Mouse (Mus musculus): ENCODE measurements around the gene Mmgt2. TPM values are rescaled to one million over a fixed set of nuclear protein-coding genes. Genes with fewer than 3 reads are reported as not detected.
A peak's percentile ranks its signal among the peaks of the same experiment; 100 is the strongest.

Mmgt2 gene
- 27.4 and 29.7 TPM in 2 replicates for polyA plus RNA-seq (2014; fragmentation: Nextera tagmentation; extraction: Ambion mirVana)

DNA sequence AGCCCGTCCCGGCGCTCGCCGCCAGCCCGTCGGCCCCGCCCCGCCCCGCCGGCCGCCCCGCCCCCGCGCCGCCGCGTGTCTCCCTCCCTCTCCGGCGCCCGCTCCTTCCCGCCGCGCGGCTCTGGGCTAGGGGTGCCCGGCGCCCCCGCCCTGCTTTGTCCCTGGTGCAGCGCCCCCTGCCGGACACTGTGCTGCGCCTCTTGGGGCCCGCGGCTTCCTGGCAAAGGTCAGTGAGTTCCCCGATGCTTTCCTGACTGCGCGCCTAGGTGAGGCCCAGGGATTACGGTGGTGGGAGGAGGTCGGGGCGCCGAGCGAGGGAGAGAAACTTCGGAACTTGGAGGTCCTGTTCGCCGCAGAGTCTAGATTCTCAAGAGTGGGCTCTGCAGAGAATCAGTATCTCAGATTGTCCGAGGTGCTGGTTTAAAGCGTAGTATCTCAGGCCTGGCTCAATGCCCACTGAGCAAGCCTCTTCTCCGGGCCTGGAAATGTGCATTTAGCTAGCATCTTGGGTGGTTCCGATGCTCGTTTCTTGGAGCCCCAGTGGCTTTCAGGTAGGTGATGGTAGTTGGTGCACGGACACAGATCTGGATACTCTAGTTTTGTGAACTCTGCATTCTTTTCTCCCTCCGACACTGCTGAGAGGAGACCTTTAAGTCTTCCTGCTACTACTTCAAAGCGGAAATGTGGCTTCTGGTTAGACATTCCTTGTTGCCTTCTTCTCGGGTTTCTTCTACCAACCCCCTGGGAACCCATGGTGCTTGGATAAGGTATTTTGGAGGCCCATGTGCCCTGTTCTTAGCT is at the start of gene Mmgt2:
Gene Mmgt2, plus strand, starts transcription at position 74 of the 801 bp plus-strand sequence.
- DNase-seq (ENCODE audit: low spot score) (peak; percentile 92), ATAC-seq (peak; percentile 92)
- Histone ChIP-seq H3K4me2 (ENCODE audit: low read length) (peak within 1 kb of the TSS; percentile 98), H3K27ac (ENCODE audit: low read depth, low read length) (peak within 1 kb of the TSS; percentile 65; the same call in 1 of the 2 replicates), H3K27me3 (replicated peaks; ENCODE audit: control insufficient read depth, insufficient read depth, low read length) (no peaks in the 10 kb centered on the region), H3K9me3 (replicated peaks; ENCODE audit: control insufficient read depth, low read length) (no peaks in the 10 kb centered on the region), H3K9ac (ENCODE audit: low read length) (peak within 1 kb of the TSS; percentile 83), H3K36me3 (ENCODE audit: control insufficient read depth, insufficient read depth, low read length) (no peaks in the 10 kb centered on the region), H3K4me3 (ENCODE audit: low read depth, low read length) (peak within 1 kb of the TSS; percentile 74), H3K4me1 (ENCODE audit: control insufficient read depth, insufficient read depth, low read length) (peaks cover 24% of the 10 kb centered on the region)
- under 1% methylated on average over 44 of the region's 53 CpGs for WGBS

DNA sequence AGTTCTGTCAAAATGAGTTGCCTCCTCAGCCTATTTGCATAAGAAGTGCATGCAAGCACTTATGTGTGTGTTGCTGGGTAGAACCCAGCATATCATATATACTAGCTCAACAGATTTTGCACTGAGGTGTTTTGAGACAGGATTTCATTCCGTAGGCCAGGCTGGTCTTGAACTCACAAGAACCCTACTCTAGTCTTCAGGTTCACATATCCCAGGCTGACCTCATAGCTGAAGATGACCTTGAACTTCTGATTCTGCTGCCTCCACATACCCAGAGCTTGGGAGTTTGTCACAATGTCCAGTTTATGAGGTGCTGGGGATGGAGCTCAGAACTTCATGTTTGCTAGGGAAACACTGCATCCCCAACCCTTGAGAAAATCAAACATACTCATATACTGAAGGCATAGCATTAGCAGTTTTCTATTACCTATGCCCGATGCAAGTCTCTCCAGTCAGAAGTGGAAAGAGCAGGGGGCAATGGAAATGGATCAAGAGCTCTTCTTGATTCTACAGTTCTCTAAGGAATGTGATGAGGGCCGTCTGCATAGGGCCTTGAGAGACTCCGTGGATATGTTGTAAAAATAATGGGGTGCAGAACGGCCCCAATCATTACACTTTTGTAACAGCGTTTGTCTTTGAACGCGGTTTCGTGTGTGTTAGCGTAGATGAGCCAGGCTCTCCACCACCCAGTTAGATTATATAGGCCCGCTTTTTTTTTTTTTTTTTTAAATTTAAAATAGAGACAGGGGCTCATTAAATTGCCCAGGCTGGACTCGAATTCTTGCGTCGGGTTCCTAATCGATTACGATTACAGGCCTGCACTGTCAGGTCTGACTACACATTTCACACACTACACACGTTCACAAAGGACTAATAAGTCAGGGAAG is 46.5 kb upstream of the Mmgt2 start:
- peak overlapping the region; percentile 74 for H3K9ac ChIP-seq (ENCODE audit: low read length)
- DNase-seq (ENCODE audit: low spot score) (peak; percentile 49), ATAC-seq (peak; percentile 22)
- peak overlapping the region; percentile 81 for H3K27ac ChIP-seq (ENCODE audit: low read depth, low read length)
- peak overlapping the region; percentile 91 for H3K4me3 ChIP-seq (ENCODE audit: low read depth, low read length)
- 11% methylated on average over 17 of the region's 17 CpGs for WGBS
- H3K4me1 ChIP-seq (ENCODE audit: control insufficient read depth, insufficient read depth, low read length) = peaks cover 27% of the 10 kb centered on the region
- no peaks in the 10 kb centered on the region for H3K27me3 ChIP-seq (replicated peaks; ENCODE audit: control insufficient read depth, insufficient read depth, low read length)
- H3K36me3 ChIP-seq (ENCODE audit: control insufficient read depth, insufficient read depth, low read length) = peaks cover 34% of the 10 kb centered on the region
- peak overlapping the region; percentile 60 for H3K4me2 ChIP-seq (ENCODE audit: low read length)
- H3K9me3 ChIP-seq (replicated peaks; ENCODE audit: control insufficient read depth, low read length) = no peaks in the 10 kb centered on the region

DNA sequence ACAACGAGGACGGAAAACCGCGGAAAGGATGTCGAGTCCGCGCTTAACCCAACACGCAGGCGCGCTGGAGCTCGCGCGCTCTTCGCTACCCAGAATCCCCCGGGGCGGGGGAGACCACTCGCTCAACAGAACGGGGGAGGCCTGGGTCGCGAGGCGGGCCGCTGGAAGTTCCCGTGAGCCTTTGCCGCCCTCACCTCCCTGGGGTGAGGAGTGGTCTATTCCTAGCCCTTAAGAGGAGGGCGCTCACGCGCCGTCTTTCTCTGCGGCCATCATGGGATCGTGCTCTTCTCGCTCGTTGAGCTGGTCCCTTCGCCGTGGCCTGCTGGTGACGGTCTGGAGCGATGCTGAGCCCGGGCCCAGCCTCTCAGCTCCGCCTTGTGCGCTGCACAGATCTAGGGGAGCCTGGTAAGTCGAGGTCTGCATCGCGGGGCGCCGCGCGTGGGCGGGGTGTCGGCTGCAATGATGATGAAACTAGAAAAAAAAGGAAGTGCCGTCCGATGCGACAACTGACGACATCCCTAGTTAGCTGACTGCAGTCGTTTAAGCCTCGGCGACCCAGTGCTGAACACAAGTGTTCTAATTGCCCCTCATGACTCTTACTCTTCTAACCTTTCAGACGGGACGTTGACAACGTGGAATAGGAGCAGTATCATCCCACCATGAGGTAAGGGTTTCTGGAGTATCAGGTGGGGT is 45.7 kb upstream of the Mmgt2 start:
- H3K9ac ChIP-seq (ENCODE audit: low read length) = peak overlapping the region; percentile 98
- under 1% methylated on average over 58 of the region's 58 CpGs for WGBS
- DNase-seq (ENCODE audit: low spot score) (peak; percentile 99), ATAC-seq (peak; percentile 96)
- H3K27ac ChIP-seq (ENCODE audit: low read depth, low read length) = peak overlapping the region; percentile 91
- H3K9me3 ChIP-seq (replicated peaks; ENCODE audit: control insufficient read depth, low read length) = no peaks in the 10 kb centered on the region
- peak overlapping the region; percentile 89 for H3K4me2 ChIP-seq (ENCODE audit: low read length)
- H3K4me3 ChIP-seq (ENCODE audit: low read depth, low read length) = peak overlapping the region; percentile 91
- H3K27me3 ChIP-seq (replicated peaks; ENCODE audit: control insufficient read depth, insufficient read depth, low read length) = no peaks in the 10 kb centered on the region
- H3K4me1 ChIP-seq (ENCODE audit: control insufficient read depth, insufficient read depth, low read length) = peaks cover 27% of the 10 kb centered on the region
- peaks cover 42% of the 10 kb centered on the region for H3K36me3 ChIP-seq (ENCODE audit: control insufficient read depth, insufficient read depth, low read length)

DNA sequence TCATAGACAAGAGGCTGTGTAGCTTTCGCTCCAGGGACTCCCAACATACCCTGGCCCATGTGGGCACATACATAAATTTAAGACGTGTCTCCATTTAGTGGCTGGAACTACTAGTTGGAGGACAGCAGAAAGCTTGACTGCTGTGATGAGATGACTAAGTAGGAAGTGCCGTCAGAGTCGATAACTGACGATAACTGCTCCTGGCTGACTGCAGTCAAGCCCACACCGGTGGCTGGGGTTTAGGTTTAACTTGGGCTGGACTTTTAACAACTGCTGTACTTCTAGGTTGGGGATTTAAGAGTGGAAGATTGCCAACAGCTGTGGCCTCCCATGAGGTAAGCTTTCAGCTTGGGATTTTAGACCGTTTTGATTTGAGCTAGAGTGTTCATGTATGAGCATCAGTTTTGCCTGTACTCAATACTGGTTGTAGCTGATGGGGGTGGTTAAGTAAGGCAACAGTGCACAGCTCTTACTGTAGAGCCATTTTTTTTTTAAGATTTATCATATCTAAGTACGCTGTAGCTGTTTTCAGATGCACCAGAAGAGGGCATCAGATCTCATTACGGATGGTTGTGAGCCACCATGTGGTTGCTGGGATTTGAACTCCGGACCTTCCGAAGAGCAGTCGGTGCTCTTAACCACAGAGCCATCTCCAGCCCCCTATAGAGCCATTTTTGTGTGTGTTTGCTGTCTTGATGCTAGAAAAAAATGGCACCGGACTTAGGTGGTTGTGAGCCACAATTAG is 45.0 kb upstream of the Mmgt2 start:
- Histone ChIP-seq H3K36me3 (ENCODE audit: control insufficient read depth, insufficient read depth, low read length) (peaks cover 49% of the 10 kb centered on the region), H3K9me3 (replicated peaks; ENCODE audit: control insufficient read depth, low read length) (no peaks in the 10 kb centered on the region), H3K27me3 (replicated peaks; ENCODE audit: control insufficient read depth, insufficient read depth, low read length) (no peaks in the 10 kb centered on the region), H3K27ac (ENCODE audit: low read depth, low read length) (peak overlapping the region; percentile 91), H3K4me1 (ENCODE audit: control insufficient read depth, insufficient read depth, low read length) (peaks cover 27% of the 10 kb centered on the region), H3K9ac (ENCODE audit: low read length) (peak overlapping the region; percentile 98), H3K4me3 (ENCODE audit: low read depth, low read length) (peak overlapping the region; percentile 91), H3K4me2 (ENCODE audit: low read length) (peak overlapping the region; percentile 89)
- DNase-seq (ENCODE audit: low spot score) = no peak
- no peak for ATAC-seq
- under 1% methylated on average over 13 of the region's 13 CpGs for WGBS

DNA sequence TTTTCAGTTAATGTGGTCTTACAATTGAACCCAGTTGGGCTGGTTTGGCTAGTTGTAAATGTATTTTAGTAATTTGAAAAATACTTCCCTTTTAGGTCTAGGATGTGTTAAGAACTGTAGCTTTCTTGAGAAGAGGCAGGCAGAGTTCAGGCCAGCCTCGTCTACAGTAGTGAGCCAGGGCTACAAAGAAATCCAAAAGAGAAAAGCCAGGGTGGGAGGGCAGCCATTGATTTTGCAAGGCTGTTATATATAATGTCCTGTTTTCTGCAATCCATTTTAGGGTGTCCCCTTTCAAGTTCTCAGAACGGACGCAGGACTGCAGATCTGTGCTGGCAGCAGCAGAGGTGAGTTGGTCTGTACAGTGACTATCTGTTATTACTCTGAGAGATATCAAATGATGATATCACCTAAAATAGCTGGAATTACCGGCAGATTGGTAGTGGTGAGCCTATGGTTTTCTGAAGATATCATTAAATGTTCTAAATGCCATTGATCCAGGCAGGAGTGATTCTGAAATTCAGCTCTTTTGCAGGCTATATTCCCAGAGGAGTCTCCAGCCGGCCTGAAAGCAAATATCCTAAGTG is 44.2 kb upstream of the Mmgt2 start:
- DNase-seq (ENCODE audit: low spot score) (no peak), ATAC-seq (no peak)
- Histone ChIP-seq H3K4me3 (ENCODE audit: low read depth, low read length) (peak overlapping the region; percentile 91), H3K4me1 (ENCODE audit: control insufficient read depth, insufficient read depth, low read length) (peaks cover 27% of the 10 kb centered on the region), H3K9me3 (replicated peaks; ENCODE audit: control insufficient read depth, low read length) (no peaks in the 10 kb centered on the region), H3K27me3 (replicated peaks; ENCODE audit: control insufficient read depth, insufficient read depth, low read length) (no peaks in the 10 kb centered on the region), H3K4me2 (ENCODE audit: low read length) (peak overlapping the region; percentile 89), H3K36me3 (ENCODE audit: control insufficient read depth, insufficient read depth, low read length) (peaks cover 56% of the 10 kb centered on the region), H3K9ac (ENCODE audit: low read length) (peak overlapping the region; percentile 98), H3K27ac (ENCODE audit: low read depth, low read length) (no peak overlapping the region)
- 15% methylated on average over 5 of the region's 5 CpGs for WGBS

DNA sequence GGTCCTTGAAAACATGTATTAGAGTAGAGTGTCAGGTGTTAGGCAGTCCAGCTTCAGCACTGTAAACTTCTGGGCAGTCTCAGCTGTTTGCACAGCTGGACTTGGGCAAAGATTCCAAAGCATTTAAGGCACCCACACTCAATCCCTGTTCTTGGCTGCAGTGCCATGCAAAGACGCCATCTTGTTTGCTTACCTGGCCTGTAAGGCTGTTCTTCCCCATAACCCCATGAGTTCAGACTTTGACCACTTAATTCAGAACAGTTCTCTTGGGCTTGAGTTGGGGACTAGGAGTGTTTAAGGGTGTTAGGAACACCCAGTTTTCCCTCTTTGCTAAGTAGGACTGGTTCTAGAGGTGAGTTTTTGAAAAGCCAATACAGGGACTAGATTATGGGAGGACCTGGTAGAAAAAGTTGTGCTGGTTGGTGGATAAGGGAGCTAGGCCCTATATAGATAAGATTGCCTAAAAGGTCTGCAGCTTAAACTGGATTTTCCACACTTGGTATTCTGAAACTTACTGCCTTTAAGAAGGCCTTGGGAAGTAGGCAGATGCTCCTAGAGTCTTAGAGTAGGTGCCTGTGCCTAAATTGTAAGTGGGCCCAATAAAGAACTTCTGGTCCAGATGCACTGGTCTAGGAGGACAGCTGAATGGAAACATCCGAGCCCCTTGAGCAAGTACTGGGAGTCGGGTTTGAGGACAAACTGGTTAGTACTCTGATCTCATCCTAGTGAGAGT is 43.4 kb upstream of the Mmgt2 start:
- ATAC-seq = no peak
- peaks cover 27% of the 10 kb centered on the region for H3K4me1 ChIP-seq (ENCODE audit: control insufficient read depth, insufficient read depth, low read length)
- H3K27ac ChIP-seq (ENCODE audit: low read depth, low read length) = no peak overlapping the region
- H3K9me3 ChIP-seq (replicated peaks; ENCODE audit: control insufficient read depth, low read length) = no peaks in the 10 kb centered on the region
- DNase-seq (ENCODE audit: low spot score) = no peak
- no peaks in the 10 kb centered on the region for H3K27me3 ChIP-seq (replicated peaks; ENCODE audit: control insufficient read depth, insufficient read depth, low read length)
- peaks cover 59% of the 10 kb centered on the region for H3K36me3 ChIP-seq (ENCODE audit: control insufficient read depth, insufficient read depth, low read length)
- H3K9ac ChIP-seq (ENCODE audit: low read length) = peak overlapping the region; percentile 98
- H3K4me2 ChIP-seq (ENCODE audit: low read length) = peak overlapping the region; percentile 89
- peak overlapping the region; percentile 91 for H3K4me3 ChIP-seq (ENCODE audit: low read depth, low read length)
- WGBS = 14% methylated on average over 3 of the region's 3 CpGs

DNA sequence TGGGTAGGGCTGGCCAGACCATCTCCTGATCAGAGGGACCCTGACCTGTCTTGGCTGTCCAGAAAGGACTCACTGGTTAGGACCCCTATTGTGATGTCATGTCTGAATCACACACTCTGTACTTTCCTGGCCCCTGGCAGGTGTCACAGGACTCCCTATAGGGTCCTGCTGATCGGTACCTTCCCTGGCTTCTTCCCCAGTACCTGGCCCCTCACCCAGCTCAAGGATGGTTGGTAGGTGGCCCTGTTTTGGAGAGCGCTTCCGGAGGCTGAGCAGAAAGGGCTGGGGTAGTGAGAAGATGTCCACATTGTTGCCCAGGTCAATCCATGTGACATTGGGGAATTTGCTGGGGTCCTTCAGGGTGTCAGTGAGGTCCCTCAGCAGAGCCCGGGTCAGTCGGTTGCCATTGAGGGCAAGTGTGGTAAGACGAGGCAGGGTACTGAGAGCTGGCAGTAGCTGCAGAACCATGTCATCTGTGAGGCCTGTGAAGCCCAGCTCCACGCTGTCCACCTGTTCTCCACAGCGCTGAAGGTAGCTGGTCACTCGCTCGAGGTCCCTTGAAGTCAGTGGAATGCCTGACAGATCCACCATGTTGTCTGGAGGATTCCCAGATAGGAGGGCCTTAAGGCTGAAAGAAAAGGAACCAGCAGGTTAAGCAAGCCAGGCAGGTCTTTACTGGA is 42.7 kb upstream of the Mmgt2 start:
- 47% methylated on average over 10 of the region's 10 CpGs for WGBS
- ATAC-seq (no peak), DNase-seq (ENCODE audit: low spot score) (no peak)
- Histone ChIP-seq H3K27ac (ENCODE audit: low read depth, low read length) (no peak overlapping the region), H3K27me3 (replicated peaks; ENCODE audit: control insufficient read depth, insufficient read depth, low read length) (no peaks in the 10 kb centered on the region), H3K9me3 (replicated peaks; ENCODE audit: control insufficient read depth, low read length) (no peaks in the 10 kb centered on the region), H3K36me3 (ENCODE audit: control insufficient read depth, insufficient read depth, low read length) (peaks cover 59% of the 10 kb centered on the region), H3K4me2 (ENCODE audit: low read length) (peak overlapping the region; percentile 89), H3K4me3 (ENCODE audit: low read depth, low read length) (peak overlapping the region; percentile 91), H3K4me1 (ENCODE audit: control insufficient read depth, insufficient read depth, low read length) (peaks cover 27% of the 10 kb centered on the region), H3K9ac (ENCODE audit: low read length) (peak overlapping the region; percentile 49; the same call in 1 of the 2 replicates)
